8 mouse cellular contexts compared by ENCODE assay signal in the genomic region with DNA sequence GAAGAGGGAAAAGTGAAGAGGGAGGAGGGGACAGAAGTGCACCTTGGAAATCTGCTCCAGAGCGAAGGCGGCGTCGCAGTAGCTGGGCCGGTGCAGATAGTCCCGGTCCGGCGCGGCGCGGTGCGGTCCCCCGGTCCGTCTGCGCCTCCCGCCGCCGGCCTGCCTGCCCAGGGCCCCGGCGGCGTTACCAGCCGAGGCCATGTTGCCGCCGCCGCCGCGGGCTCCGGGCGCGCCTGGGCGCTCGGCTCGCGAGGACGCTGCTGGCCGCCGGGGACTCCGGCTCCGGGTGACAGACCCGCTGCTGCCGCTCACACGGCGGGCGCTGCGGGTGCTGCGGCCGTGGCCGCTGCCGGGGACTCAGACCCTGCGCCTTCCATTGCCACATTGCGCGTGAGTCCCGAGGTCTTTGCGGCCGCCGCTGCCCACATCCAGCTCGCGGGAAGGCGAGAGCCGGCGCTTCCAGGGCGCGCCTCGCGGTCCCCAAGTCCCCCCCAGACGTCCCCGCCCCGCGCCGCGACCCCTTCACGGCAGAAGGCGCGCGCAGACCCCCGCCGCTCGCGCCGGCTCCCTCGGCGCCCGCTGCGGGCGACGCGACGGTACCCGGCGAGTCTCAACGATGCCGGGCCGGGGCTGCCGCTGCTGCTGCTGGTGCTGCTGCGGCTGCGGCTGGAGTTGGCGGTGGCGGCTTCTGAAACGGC. TPM values are rescaled to one million over a fixed set of nuclear protein-coding genes. Genes with fewer than 3 reads are reported as not detected.
DNase-seq lines count a peak whose midpoint lies in the region; ATAC-seq and TF ChIP-seq lines count a peak whose summit lies in the region.

No protein-coding gene starts in this region.

- no peaks in the 10 kb centered on the region for H3K9me3 ChIP-seq in embryonic facial prominence, embryonic 10.5 days
- no peaks in the 10 kb centered on the region for H3K9me3 ChIP-seq in hindbrain, embryonic 14.5 days (ENCODE audit: control insufficient read depth, low read length)
- no peaks in the 10 kb centered on the region for H3K9me3 ChIP-seq in liver, postnatal 0 days (ENCODE audit: low read length)

- peaks cover 37% of the 10 kb centered on the region for H3K36me3 ChIP-seq in embryonic facial prominence, embryonic 10.5 days (replicated peaks)
- H3K36me3 ChIP-seq in hindbrain, embryonic 14.5 days (replicated peaks; ENCODE audit: control insufficient read depth, insufficient read depth), result no peaks in the 10 kb centered on the region
- no peaks in the 10 kb centered on the region for H3K36me3 ChIP-seq in liver, postnatal 0 days (replicated peaks; ENCODE audit: insufficient read depth, low read length)

- H3K4me2 ChIP-seq in hindbrain, embryonic 14.5 days (replicated peaks), result peak overlapping the region; percentile 85
- peak overlapping the region; percentile 99 for H3K4me2 ChIP-seq in liver, postnatal 0 days (ENCODE audit: low read depth, low read length)

- TF ChIP-seq CTCF in liver, postnatal 0 days (IDR thresholded peaks at IDR 0.05; ENCODE audit: low read depth), result no peak

- peaks cover 56% of the 10 kb centered on the region for H3K4me1 ChIP-seq in embryonic facial prominence, embryonic 10.5 days
- H3K4me1 ChIP-seq in hindbrain, embryonic 14.5 days (replicated peaks; ENCODE audit: control insufficient read depth, insufficient read depth, low read length), result peaks cover 49% of the 10 kb centered on the region
- peaks cover 30% of the 10 kb centered on the region for H3K4me1 ChIP-seq in liver, postnatal 0 days (ENCODE audit: insufficient read depth)

- peak overlapping the region; percentile 99 for H3K27ac ChIP-seq in embryonic facial prominence, embryonic 10.5 days (replicated peaks)
- H3K27ac ChIP-seq in hindbrain, embryonic 14.5 days, result peak overlapping the region; percentile 98
- peak overlapping the region; percentile 94 for H3K27ac ChIP-seq in liver, postnatal 0 days (ENCODE audit: low read depth)

- peak overlapping the region; percentile 95 for H3K9ac ChIP-seq in hindbrain, embryonic 14.5 days
- peak overlapping the region; percentile 83 for H3K9ac ChIP-seq in liver, postnatal 0 days (replicated peaks)

- no peak for ATAC-seq in hindbrain, embryonic 14.5 days (ENCODE audit: low FRiP score)
- ATAC-seq in liver, postnatal 0 days, result peak; percentile 6; the same call in 1 of the 2 replicates
- ATAC-seq in megakaryocyte progenitor cell, adult 5-6 weeks (replicated peaks; ENCODE audit: poor library complexity), result no peak

- TF ChIP-seq EP300 in liver, postnatal 0 days (IDR thresholded peaks at IDR 0.05; ENCODE audit: low read depth), result no peak

- DNase-seq in layer of hippocampus, postnatal 36 days, result peak; percentile 35 to 41
- DNase-seq in layer of hippocampus, adult 9-11 months, result no peak
- DNase-seq in R1 (ENCODE audit: low read depth, low spot score), result peak; percentile 28
- DNase-seq in embryonic facial prominence, embryonic 10.5 days (ENCODE audit: low spot score), result peak; percentile 72
- DNase-seq in hindbrain, embryonic 14.5 days (ENCODE audit: low spot score), result no peak
- DNase-seq in liver, postnatal 0 days, result peak; percentile 46
- DNase-seq in spleen, postnatal 36 days (ENCODE audit: low spot score in 2 of 2), result peak; percentile 18 to 20

- peak overlapping the region; percentile 93 for H3K4me3 ChIP-seq in embryonic facial prominence, embryonic 10.5 days
- H3K4me3 ChIP-seq in hindbrain, embryonic 14.5 days (replicated peaks; ENCODE audit: low read length), result peak overlapping the region; percentile 96
- H3K4me3 ChIP-seq in liver, postnatal 0 days (ENCODE audit: low read depth, low read length), result peak overlapping the region; percentile 83

- peaks cover 18% of the 10 kb centered on the region for H3K27me3 ChIP-seq in embryonic facial prominence, embryonic 10.5 days (replicated peaks; ENCODE audit: low read depth, poor library complexity, severe bottlenecking)
- H3K27me3 ChIP-seq in hindbrain, embryonic 14.5 days (ENCODE audit: control insufficient read depth, insufficient read depth, low read length), result peaks cover 21% of the 10 kb centered on the region
- peaks cover 8% of the 10 kb centered on the region for H3K27me3 ChIP-seq in liver, postnatal 0 days (ENCODE audit: insufficient read depth, low read length)

- WGBS in embryonic facial prominence, embryonic 10.5 days, result under 1% methylated on average over 99 of the region's 99 CpGs
- WGBS in hindbrain, embryonic 14.5 days, result under 1% methylated on average over 79 of the region's 99 CpGs
- WGBS in liver, postnatal 0 days (ENCODE audit: insufficient replicate concordance), result 2% methylated on average over 74 of the region's 99 CpGs

RNA-seq across cellular contexts. Expression of gene Ptch1, which starts 7.9 kb away (rescaled TPM):
- 10 to 100 TPM; 41.0 to 49.1 TPM for total RNA-seq in layer of hippocampus, postnatal 36 days (2021)
- 33.0 and 33.5 TPM in 2 replicates for polyA plus RNA-seq in embryonic facial prominence, embryonic 10.5 days (2016; fragmentation: Nextera tagmentation; extraction: Ambion mirVana)
- 22.7 and 24.2 TPM in 2 replicates for polyA plus RNA-seq in hindbrain, embryonic 14.5 days (2014; fragmentation: Nextera tagmentation; extraction: Ambion mirVana)
- 1.8 and 2.5 TPM in 2 replicates for polyA plus RNA-seq in liver, postnatal 0 days (2015; fragmentation: Nextera tagmentation; extraction: Ambion mirVana)
- 8.6 and 11.6 TPM in 2 replicates for total RNA-seq in megakaryocyte progenitor cell, adult 5-6 weeks (2015)
- total RNA-seq in megakaryocyte progenitor cell, adult 5-6 weeks (2017), result 6.5 TPM in 2 replicates

Comparison
In these comparisons a context has a peak if more than half of its experiments do, and no peak if none do; other contexts are left out.
1. DNase-seq: peak in layer of hippocampus, postnatal 36 days (2 of 2), R1 (single experiment), embryonic facial prominence, embryonic 10.5 days (single experiment), liver, postnatal 0 days (single experiment) and spleen, postnatal 36 days (2 of 2); none in layer of hippocampus, adult 9-11 months (single experiment) and hindbrain, embryonic 14.5 days (single experiment).
2. Peak in every context shown above with its lines, with median percentiles within 50 percentile points of each other: H3K27ac ChIP-seq and H3K4me3 ChIP-seq.